In genomic region chr10:42275401-42275870, GRCm38 (mm10) we compare ENCODE assay signal across 8 mouse cellular contexts. TPM values are rescaled to one million over a fixed set of nuclear protein-coding genes. Genes with fewer than 3 reads are reported as not detected.
DNase-seq lines count a peak whose midpoint lies in the region; ATAC-seq and TF ChIP-seq lines count a peak whose summit lies in the region.

No protein-coding gene starts in this region.

- H3K36me3 ChIP-seq in forebrain, embryonic 10.5 days (replicated peaks) = no peaks in the 10 kb centered on the region
- no peaks in the 10 kb centered on the region for H3K36me3 ChIP-seq in hindbrain, embryonic 14.5 days (replicated peaks; ENCODE audit: control insufficient read depth, insufficient read depth)
- 0 out of 2 replicates have a peak, but pooled peaks cover 2% of the 10 kb centered on the region for H3K36me3 ChIP-seq in spleen, adult 2 months (ENCODE audit: control insufficient read depth, insufficient read depth, low read length)

- intact Hi-C loops in left cerebral cortex, postnatal 14 days (cut with DNase I) = loop anchor here (5.0 kb wide), 5 partner anchors 243 to 443 kb away; partner anchors contain the start of gene Armc2

- TF ChIP-seq CTCF in spleen, adult 2 months (IDR thresholded peaks at IDR 0.05; ENCODE audit: extremely low read depth, insufficient read depth, insufficient read length, insufficient replicate concordance) = no peak

- peak overlapping the region; percentile 85 for H3K4me3 ChIP-seq in forebrain, embryonic 10.5 days
- H3K4me3 ChIP-seq in hindbrain, embryonic 14.5 days (replicated peaks; ENCODE audit: low read length) = peak overlapping the region; percentile 68
- peak overlapping the region; percentile 88 for H3K4me3 ChIP-seq in spleen, adult 2 months (ENCODE audit: extremely low read depth, insufficient read depth, insufficient read length)

- no peaks in the 10 kb centered on the region for H3K9me3 ChIP-seq in forebrain, embryonic 10.5 days
- H3K9me3 ChIP-seq in hindbrain, embryonic 14.5 days (ENCODE audit: control insufficient read depth, low read length) = no peaks in the 10 kb centered on the region

- peak; percentile 47 for DNase-seq in adrenal gland, adult 8-10 months
- peak; percentile 62 for DNase-seq in forebrain, embryonic 10.5 days (ENCODE audit: extremely low spot score, low spot score)
- no peak for DNase-seq in hindbrain, embryonic 14.5 days (ENCODE audit: low spot score)
- peak; percentile 34 to 40 for DNase-seq in left cerebral cortex, postnatal 14 days (ENCODE audit: low spot score in 2 of 2)
- DNase-seq in mesoderm, embryonic 11.5 days (ENCODE audit: low read depth, low spot score) = peak; percentile 47
- peak in 1 of 2 experiments; percentile 50 for DNase-seq in spleen, adult 2 months (ENCODE audit: low read depth in 1 of 2, low spot score in 2 of 2)

- peaks cover 52% of the 10 kb centered on the region for H3K4me1 ChIP-seq in forebrain, embryonic 10.5 days
- peaks cover 28% of the 10 kb centered on the region for H3K4me1 ChIP-seq in hindbrain, embryonic 14.5 days (replicated peaks; ENCODE audit: control insufficient read depth, insufficient read depth, low read length)
- H3K4me1 ChIP-seq in spleen, adult 2 months (ENCODE audit: control insufficient read depth, insufficient read depth, insufficient read length) = peaks cover 33% of the 10 kb centered on the region

- peak; percentile 1 for ATAC-seq in CD4-positive, CD25-positive, alpha-beta regulatory T cell, adult 4 months
- no peak for ATAC-seq in hindbrain, embryonic 14.5 days (ENCODE audit: low FRiP score)
- no peak for ATAC-seq in granulocyte monocyte progenitor cell, adult 5-6 weeks (replicated peaks; ENCODE audit: poor library complexity, severe bottlenecking)

- WGBS in forebrain, embryonic 10.5 days = under 1% methylated on average over 53 of the region's 54 CpGs
- under 1% methylated on average over 29 of the region's 54 CpGs for WGBS in hindbrain, embryonic 14.5 days
- under 1% methylated on average over 51 of the region's 54 CpGs for WGBS in spleen, adult 2 months

- peaks cover 47% of the 10 kb centered on the region for H3K27me3 ChIP-seq in forebrain, embryonic 10.5 days (ENCODE audit: poor library complexity, severe bottlenecking)
- peaks cover 13% of the 10 kb centered on the region for H3K27me3 ChIP-seq in hindbrain, embryonic 14.5 days (ENCODE audit: control insufficient read depth, insufficient read depth, low read length)
- no peaks in the 10 kb centered on the region for H3K27me3 ChIP-seq in spleen, adult 2 months (ENCODE audit: control insufficient read depth, insufficient read depth, low read length)

- H3K4me2 ChIP-seq in hindbrain, embryonic 14.5 days (replicated peaks) = peak overlapping the region; percentile 97

- H3K27ac ChIP-seq in forebrain, embryonic 10.5 days = peak overlapping the region; percentile 92
- H3K27ac ChIP-seq in hindbrain, embryonic 14.5 days = peak overlapping the region; percentile 96
- H3K27ac ChIP-seq in spleen, adult 2 months (ENCODE audit: insufficient read depth, low read length) = peak overlapping the region; percentile 92

- TF ChIP-seq POLR2A in spleen, adult 2 months (IDR thresholded peaks at IDR 0.05; ENCODE audit: low read depth, low read length) = no peak

- H3K9ac ChIP-seq in hindbrain, embryonic 14.5 days = peak overlapping the region; percentile 74

RNA-seq across cellular contexts. Expression of gene Foxo3, which starts 1.1 kb away (rescaled TPM):
- 10 to 100 TPM in 1 of 2 experiments, 1 to 10 TPM in 1; 8.6 to 12.8 TPM for polyA plus RNA-seq in CD4-positive, CD25-positive, alpha-beta regulatory T cell, adult 4 months (2017; shearing (Covaris generic))
- total RNA-seq in adrenal gland, adult 8-10 months (2022) = 10 to 100 TPM; 57.7 to 70.0 (median 65.4) TPM
- polyA plus RNA-seq in forebrain, embryonic 10.5 days (2016; fragmentation: Nextera tagmentation; extraction: Ambion mirVana) = 2.1 and 2.3 TPM in 2 replicates
- polyA plus RNA-seq in hindbrain, embryonic 14.5 days (2014; fragmentation: Nextera tagmentation; extraction: Ambion mirVana) = 5.5 and 5.9 TPM in 2 replicates
- 10 to 100 TPM; 56.1 to 62.1 TPM for total RNA-seq in left cerebral cortex, postnatal 14 days (2021)
- 44.6 and 50.6 TPM in 2 replicates for polyA plus RNA-seq in spleen, adult 2 months (2012; rRNA removed)
- 15.7 and 20.5 TPM in 2 replicates for total RNA-seq in granulocyte monocyte progenitor cell, adult 5-6 weeks (2014; fragmentation: Nextera tagmentation)
- total RNA-seq in granulocyte monocyte progenitor cell, adult 5-6 weeks (2017) = 23.3 and 25.3 TPM in 2 replicates
